Mouse (Mus musculus) stomach, postnatal 0 days (tissue): ENCODE measurements around the gene Slc25a33.

Experiments
- CTCF ChIP-seq: IDR thresholded peaks from 2 replicates; pipeline ENCODE4 v1.5.1; 2016; ENCODE audit warnings: antibody characterized with exemption, low read depth, mild to moderate bottlenecking, moderate library complexity
- EP300 ChIP-seq: optimal IDR thresholded peaks from 2 replicates; pipeline ENCODE3; 2016; ENCODE audit warnings: antibody characterized with exemption

GRCm38 (mm10) chr4:149796567-149797219 lies 22.6 kb upstream of the Slc25a33 start:
- no peak for TF ChIP-seq CTCF
- no peak for TF ChIP-seq EP300
